Mouse (Mus musculus) inflammation-experienced regulatory T-cells, adult 6 months (primary cell): Measurements from ENCODE around the gene Mtmr6. TPM values are rescaled to one million over a fixed set of nuclear protein-coding genes. Genes with fewer than 3 reads are reported as not detected.

Experiments
- ATAC-seq: one replicate; pipeline ENCODE4 v1.8.0; 2017
- polyA plus RNA-seq, 3 experiments: library from polyadenylated mRNA; unstranded; fragments of 100-300 nt; shearing (Covaris generic); gene quantifications; one replicate each; pipeline ENCODE4 v1.2.1; 2017

Mtmr6 gene
- 10 to 100 TPM; 50.0 to 60.2 (median 54.7) TPM for polyA plus RNA-seq

GRCm38 (mm10) chr14:60264990-60265876, at the start of gene Mtmr6:
Mtmr6 (plus strand) TSS chr14:60265228.
- peak; percentile 94 for ATAC-seq

- ATAC-seq = no peak
Measured at GRCm38 (mm10) chr14:60216125-60216524, 48.9 kb upstream of the Mtmr6 start.

- ATAC-seq = no peak
Measured at GRCm38 (mm10) chr14:60217616-60218015, 47.4 kb upstream of the Mtmr6 start.

- ATAC-seq = no peak
Measured at GRCm38 (mm10) chr14:60219886-60220285, 45.1 kb upstream of the Mtmr6 start.

- ATAC-seq = no peak
Measured at GRCm38 (mm10) chr14:60238551-60238950, 26.5 kb upstream of the Mtmr6 start.

GRCm38 (mm10) chr14:60250366-60250765, 14.7 kb upstream of the Mtmr6 start:
- no peak for ATAC-seq

GRCm38 (mm10) chr14:60250879-60251278, 14.1 kb upstream of the Mtmr6 start:
- ATAC-seq = peak; percentile 27

GRCm38 (mm10) chr14:60251281-60252003, 13.6 kb upstream of the Mtmr6 start, which contains the start of the genes Nupl1 and Gm49336:
Nupl1 (minus strand) TSS chr14:60251431.
Gm49336 (minus strand) TSS chr14:60251507.
- peak; percentile 95 for ATAC-seq

GRCm38 (mm10) chr14:60252004-60253000, 12.7 kb upstream of the Mtmr6 start:
- ATAC-seq = no peak

GRCm38 (mm10) chr14:60253466-60253865, 11.6 kb upstream of the Mtmr6 start:
- ATAC-seq = no peak

- no peak for ATAC-seq
Measured at GRCm38 (mm10) chr14:60254774-60255173, 10.3 kb upstream of the Mtmr6 start.

- no peak for ATAC-seq
Measured at GRCm38 (mm10) chr14:60256356-60256755, 8.7 kb upstream of the Mtmr6 start.

GRCm38 (mm10) chr14:60257101-60257500, 7.9 kb upstream of the Mtmr6 start:
- no peak for ATAC-seq

- no peak for ATAC-seq
Measured at GRCm38 (mm10) chr14:60257851-60258250, 7.2 kb upstream of the Mtmr6 start.

- no peak for ATAC-seq
Measured at GRCm38 (mm10) chr14:60262316-60262715, 2.7 kb upstream of the Mtmr6 start.

- peak; percentile 55 for ATAC-seq
Measured at GRCm38 (mm10) chr14:60269333-60269732, 4.3 kb downstream of the Mtmr6 start.

GRCm38 (mm10) chr14:60273346-60273745, 8.3 kb downstream of the Mtmr6 start:
- ATAC-seq = no peak

GRCm38 (mm10) chr14:60275301-60276276, 10.6 kb downstream of the Mtmr6 start:
- ATAC-seq = no peak

GRCm38 (mm10) chr14:60286194-60286863, 21.3 kb downstream of the Mtmr6 start:
- ATAC-seq = no peak

GRCm38 (mm10) chr14:60290363-60290762, 25.3 kb downstream of the Mtmr6 start:
- ATAC-seq = no peak
